In the genomic region with DNA sequence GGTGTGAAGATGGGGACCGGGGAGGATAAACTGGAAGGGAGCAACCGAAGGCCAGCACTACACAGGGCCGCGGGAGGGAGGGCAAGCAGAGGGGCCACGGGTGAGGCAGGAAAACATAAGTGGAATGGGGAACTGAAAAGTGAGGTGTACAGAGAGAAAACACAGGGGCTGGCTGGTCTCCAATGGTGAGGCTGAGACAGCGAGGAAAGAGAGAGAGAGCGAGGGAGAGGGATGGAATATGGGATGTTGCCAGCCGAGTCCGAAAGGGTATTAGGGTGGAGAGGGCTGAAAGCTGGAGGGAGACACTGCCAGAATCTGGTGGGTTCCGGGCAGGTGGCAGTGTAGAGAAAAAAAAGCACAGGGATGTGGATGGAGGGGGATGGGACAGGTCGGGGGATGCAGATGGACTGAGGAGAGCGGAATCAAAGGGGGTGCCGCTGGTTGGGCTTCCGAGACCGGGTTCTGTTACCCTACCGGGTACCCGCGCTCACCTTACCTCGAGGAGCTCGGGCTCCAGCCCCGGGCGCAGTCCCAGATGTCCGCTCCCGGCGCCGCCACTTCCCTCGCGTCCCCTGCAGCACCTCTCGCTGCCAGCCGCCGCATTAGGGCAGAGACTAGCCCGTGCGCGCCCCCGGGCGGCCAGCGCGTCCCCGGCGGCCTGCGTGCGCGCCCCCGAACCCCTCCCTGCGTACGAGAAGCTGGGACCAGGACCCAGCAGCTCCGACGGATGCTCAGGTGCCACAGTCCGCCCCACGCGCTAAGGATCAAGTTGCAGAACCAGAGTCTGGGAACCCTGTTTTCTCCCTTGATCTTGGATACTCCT, we compare ENCODE assay signal across 8 mouse cellular contexts. TPM values are rescaled to one million over a fixed set of nuclear protein-coding genes. Genes with fewer than 3 reads are reported as not detected.
DNase-seq lines count a peak whose midpoint lies in the region; ATAC-seq lines count a peak whose summit lies in the region.

Gene Nfasc, minus strand, starts transcription at position 623 of the 823 bp plus-strand sequence.

- WGBS in intestine, embryonic 14.5 days, result 4% methylated on average over 50 of the region's 51 CpGs
- WGBS in midbrain, embryonic 14.5 days, result 1% methylated on average over 51 of the region's 51 CpGs
- WGBS in stomach, embryonic 15.5 days, result 5% methylated on average over 51 of the region's 51 CpGs

- H3K27me3 ChIP-seq in intestine, embryonic 14.5 days (replicated peaks; ENCODE audit: control insufficient read depth, insufficient read depth, low read length), result peaks cover 55% of the 10 kb centered on the region
- no peaks in the 10 kb centered on the region for H3K27me3 ChIP-seq in midbrain, embryonic 14.5 days (ENCODE audit: control insufficient read depth, insufficient read depth, low read length)
- H3K27me3 ChIP-seq in stomach, embryonic 15.5 days (replicated peaks), result peaks cover 39% of the 10 kb centered on the region

- no peaks in the 10 kb centered on the region for H3K36me3 ChIP-seq in intestine, embryonic 14.5 days (ENCODE audit: control insufficient read depth, insufficient read depth, low read length)
- H3K36me3 ChIP-seq in midbrain, embryonic 14.5 days (ENCODE audit: control insufficient read depth, insufficient read depth, low read length), result no peaks in the 10 kb centered on the region
- no peaks in the 10 kb centered on the region for H3K36me3 ChIP-seq in stomach, embryonic 15.5 days

- H3K4me2 ChIP-seq in intestine, embryonic 14.5 days (ENCODE audit: low read length), result peak within 1 kb of the TSS; percentile 61
- H3K4me2 ChIP-seq in midbrain, embryonic 14.5 days (ENCODE audit: low read length), result peak within 1 kb of the TSS; percentile 89
- peak within 1 kb of the TSS; percentile 70 for H3K4me2 ChIP-seq in stomach, embryonic 15.5 days

- H3K4me3 ChIP-seq in intestine, embryonic 14.5 days (ENCODE audit: low read depth, low read length), result peak within 1 kb of the TSS; percentile 33
- peak within 1 kb of the TSS; percentile 73 for H3K4me3 ChIP-seq in midbrain, embryonic 14.5 days (replicated peaks; ENCODE audit: low read depth, low read length)
- peak within 1 kb of the TSS; percentile 40 for H3K4me3 ChIP-seq in stomach, embryonic 15.5 days (replicated peaks)

- no peaks in the 10 kb centered on the region for H3K4me1 ChIP-seq in intestine, embryonic 14.5 days (replicated peaks; ENCODE audit: control insufficient read depth, insufficient read depth, low read length)
- H3K4me1 ChIP-seq in midbrain, embryonic 14.5 days (ENCODE audit: control insufficient read depth, insufficient read depth, low read length), result peaks cover 37% of the 10 kb centered on the region
- H3K4me1 ChIP-seq in stomach, embryonic 15.5 days, result 0 out of 2 replicates have a peak, but pooled peaks cover 6% of the 10 kb centered on the region

- ATAC-seq in intestine, embryonic 14.5 days (replicated peaks; ENCODE audit: low FRiP score, low TSS enrichment, low read depth), result peak; percentile 59
- peak; percentile 74 for ATAC-seq in midbrain, embryonic 14.5 days (ENCODE audit: low FRiP score, low TSS enrichment)
- ATAC-seq in stomach, embryonic 15.5 days (ENCODE audit: insufficient read depth, low FRiP score, low read depth), result no peak

- H3K9ac ChIP-seq in intestine, embryonic 14.5 days (ENCODE audit: low read length), result peak within 1 kb of the TSS; percentile 22
- peak within 1 kb of the TSS; percentile 85 for H3K9ac ChIP-seq in midbrain, embryonic 14.5 days (replicated peaks; ENCODE audit: low read length)
- H3K9ac ChIP-seq in stomach, embryonic 15.5 days, result 0 out of 2 replicates have a peak within 1 kb of the TSS, but pooled peaks have one; percentile 22

- H3K27ac ChIP-seq in intestine, embryonic 14.5 days (ENCODE audit: low read depth), result no peak within 1 kb of the TSS
- peak within 1 kb of the TSS; percentile 93 for H3K27ac ChIP-seq in midbrain, embryonic 14.5 days (replicated peaks; ENCODE audit: low read depth, low read length)
- no peak within 1 kb of the TSS for H3K27ac ChIP-seq in stomach, embryonic 15.5 days

- intact Hi-C loops in left cerebral cortex, postnatal 10 days (cut with DNase I), result loop anchor here (2.0 kb wide), 1 partner anchor 131 kb away; no protein-coding TSS in a partner anchor

- DNase-seq in adrenal gland, postnatal 4 days (ENCODE audit: low spot score in 2 of 2), result peak; percentile 15 to 23
- peak; percentile 90 for DNase-seq in embryo, embryonic 11 days
- DNase-seq in gastrocnemius, postnatal 10 days, result peak; percentile 58
- peak; percentile 85 for DNase-seq in intestine, embryonic 14.5 days (ENCODE audit: low spot score)
- DNase-seq in left cerebral cortex, postnatal 10 days (ENCODE audit: extremely low spot score in 1 of 2, low spot score in 2 of 2), result peak; percentile 83 to 88
- peak; percentile 94 for DNase-seq in midbrain, embryonic 14.5 days
- DNase-seq in spleen, adult 12 weeks (ENCODE audit: low spot score), result no peak

- no peaks in the 10 kb centered on the region for H3K9me3 ChIP-seq in intestine, embryonic 14.5 days (ENCODE audit: control insufficient read depth, low read length)
- H3K9me3 ChIP-seq in midbrain, embryonic 14.5 days (ENCODE audit: control insufficient read depth, low read length), result no peaks in the 10 kb centered on the region
- no peaks in the 10 kb centered on the region for H3K9me3 ChIP-seq in stomach, embryonic 15.5 days

RNA-seq across cellular contexts. Expression of gene Nfasc, which starts in this region (rescaled TPM):
- total RNA-seq in adrenal gland, postnatal 4 days (2021), result 10 to 100 TPM; 12.5 to 13.0 TPM
- 1 to 10 TPM; 1.9 TPM for total RNA-seq in gastrocnemius, postnatal 10 days (2021)
- 5.6 and 6.9 TPM in 2 replicates for polyA plus RNA-seq in intestine, embryonic 14.5 days (2014; fragmentation: Nextera tagmentation; extraction: Ambion mirVana)
- 100 to 1,000 TPM; 125 to 134 TPM for total RNA-seq in left cerebral cortex, postnatal 10 days (2021)
- polyA plus RNA-seq in midbrain, embryonic 14.5 days (2014; fragmentation: Nextera tagmentation; extraction: Ambion mirVana), result 37.8 and 48.6 TPM in 2 replicates
- 3.2 and 3.8 TPM in 2 replicates for polyA plus RNA-seq in stomach, embryonic 15.5 days (2015; fragmentation: Nextera tagmentation; extraction: Ambion mirVana)

Comparison
In these comparisons a context has a peak if more than half of its experiments do, and no peak if none do; other contexts are left out.
1. RNA of gene Nfasc (total RNA-seq): 125 to 134 TPM in left cerebral cortex, postnatal 10 days; 12.5 to 13.0 TPM in adrenal gland, postnatal 4 days and 1.9 TPM in gastrocnemius, postnatal 10 days; every median in the first group is over 4 times any median in the second.
2. H3K9ac ChIP-seq: peak in every context shown above with its lines; median percentile 85 in midbrain, embryonic 14.5 days; 22 in intestine, embryonic 14.5 days; 22 in stomach, embryonic 15.5 days.
3. Peak in every context shown above with its lines, with median percentiles within 50 percentile points of each other: H3K4me2 ChIP-seq and H3K4me3 ChIP-seq.